Mouse (Mus musculus): ENCODE measurements around the gene Tgtp2. TPM values are rescaled to one million over a fixed set of nuclear protein-coding genes. Genes with fewer than 3 reads are reported as not detected.

The Tgtp2 gene
- polyA plus RNA-seq, 1 experiment from 2014 or later = not detected

GRCm38 (mm10) chr11:49100409-49100808 lies 36.4 kb upstream of the Tgtp2 start:
- H3K4me3 ChIP-seq (ENCODE audit: low read depth, low read length) = no peak overlapping the region
- no peak overlapping the region for H3K4me2 ChIP-seq
- H3K36me3 ChIP-seq (ENCODE audit: control insufficient read depth, insufficient read depth, low read length) = no peaks in the 10 kb centered on the region
- no peak overlapping the region for H3K9ac ChIP-seq (ENCODE audit: low read depth, low read length)
- WGBS (ENCODE audit: insufficient replicate concordance) = 76% methylated on average over 3 of the region's 3 CpGs
- no peak overlapping the region for H3K27ac ChIP-seq (ENCODE audit: low read depth, low read length)
- 0 out of 2 replicates have a peak, but pooled peaks cover 2% of the 10 kb centered on the region for H3K4me1 ChIP-seq (ENCODE audit: control insufficient read depth, insufficient read depth, low read length)
- ATAC-seq (replicated peaks; ENCODE audit: insufficient number of reproducible peaks, low FRiP score, low TSS enrichment) = no peak
- no peaks in the 10 kb centered on the region for H3K9me3 ChIP-seq (replicated peaks; ENCODE audit: control insufficient read depth, low read length)
- no peaks in the 10 kb centered on the region for H3K27me3 ChIP-seq (ENCODE audit: control insufficient read depth, insufficient read depth, low read length)

GRCm38 (mm10) chr11:49095367-49095766 lies 31.4 kb upstream of the Tgtp2 start:
- Histone ChIP-seq H3K4me3 (ENCODE audit: low read depth, low read length) (no peak overlapping the region), H3K4me2 (no peak overlapping the region), H3K36me3 (ENCODE audit: control insufficient read depth, insufficient read depth, low read length) (no peaks in the 10 kb centered on the region), H3K27ac (ENCODE audit: low read depth, low read length) (no peak overlapping the region), H3K4me1 (ENCODE audit: control insufficient read depth, insufficient read depth, low read length) (no peaks in the 10 kb centered on the region), H3K27me3 (ENCODE audit: control insufficient read depth, insufficient read depth, low read length) (no peaks in the 10 kb centered on the region), H3K9ac (ENCODE audit: low read depth, low read length) (no peak overlapping the region), H3K9me3 (replicated peaks; ENCODE audit: control insufficient read depth, low read length) (no peaks in the 10 kb centered on the region)
- WGBS (ENCODE audit: insufficient replicate concordance) = 89% methylated on average over 4 of the region's 4 CpGs
- no peak for ATAC-seq (replicated peaks; ENCODE audit: insufficient number of reproducible peaks, low FRiP score, low TSS enrichment)

- ATAC-seq (replicated peaks; ENCODE audit: insufficient number of reproducible peaks, low FRiP score, low TSS enrichment) = no peak
- H3K27ac ChIP-seq (ENCODE audit: low read depth, low read length) = no peak overlapping the region
- WGBS (ENCODE audit: insufficient replicate concordance) = 83% methylated on average over 6 of the region's 6 CpGs
- no peak overlapping the region for H3K4me3 ChIP-seq (ENCODE audit: low read depth, low read length)
- no peak overlapping the region for H3K9ac ChIP-seq (ENCODE audit: low read depth, low read length)
- H3K36me3 ChIP-seq (ENCODE audit: control insufficient read depth, insufficient read depth, low read length) = no peaks in the 10 kb centered on the region
- H3K27me3 ChIP-seq (ENCODE audit: control insufficient read depth, insufficient read depth, low read length) = no peaks in the 10 kb centered on the region
- H3K9me3 ChIP-seq (replicated peaks; ENCODE audit: control insufficient read depth, low read length) = no peaks in the 10 kb centered on the region
- no peaks in the 10 kb centered on the region for H3K4me1 ChIP-seq (ENCODE audit: control insufficient read depth, insufficient read depth, low read length)
- H3K4me2 ChIP-seq = no peak overlapping the region
Observed at GRCm38 (mm10) chr11:49093861-49094660, 30.1 kb upstream of the Tgtp2 start.

GRCm38 (mm10) chr11:49092786-49093185 lies 28.8 kb upstream of the Tgtp2 start:
- 67% methylated on average over 2 of the region's 2 CpGs for WGBS (ENCODE audit: insufficient replicate concordance)
- no peak overlapping the region for H3K4me3 ChIP-seq (ENCODE audit: low read depth, low read length)
- no peak overlapping the region for H3K4me2 ChIP-seq
- H3K27ac ChIP-seq (ENCODE audit: low read depth, low read length) = no peak overlapping the region
- H3K36me3 ChIP-seq (ENCODE audit: control insufficient read depth, insufficient read depth, low read length) = no peaks in the 10 kb centered on the region
- no peaks in the 10 kb centered on the region for H3K27me3 ChIP-seq (ENCODE audit: control insufficient read depth, insufficient read depth, low read length)
- ATAC-seq (replicated peaks; ENCODE audit: insufficient number of reproducible peaks, low FRiP score, low TSS enrichment) = no peak
- no peaks in the 10 kb centered on the region for H3K9me3 ChIP-seq (replicated peaks; ENCODE audit: control insufficient read depth, low read length)
- H3K4me1 ChIP-seq (ENCODE audit: control insufficient read depth, insufficient read depth, low read length) = no peaks in the 10 kb centered on the region; the same call in 1 of the 2 replicates
- H3K9ac ChIP-seq (ENCODE audit: low read depth, low read length) = no peak overlapping the region

- H3K4me1 ChIP-seq (ENCODE audit: control insufficient read depth, insufficient read depth, low read length) = no peaks in the 10 kb centered on the region; the same call in 1 of the 2 replicates
- WGBS (ENCODE audit: insufficient replicate concordance) = 94% methylated on average over 1 of the region's 1 CpGs
- H3K27ac ChIP-seq (ENCODE audit: low read depth, low read length) = no peak overlapping the region
- H3K9ac ChIP-seq (ENCODE audit: low read depth, low read length) = no peak overlapping the region
- H3K36me3 ChIP-seq (ENCODE audit: control insufficient read depth, insufficient read depth, low read length) = no peaks in the 10 kb centered on the region
- no peaks in the 10 kb centered on the region for H3K9me3 ChIP-seq (replicated peaks; ENCODE audit: control insufficient read depth, low read length)
- H3K4me2 ChIP-seq = no peak overlapping the region
- no peaks in the 10 kb centered on the region for H3K27me3 ChIP-seq (ENCODE audit: control insufficient read depth, insufficient read depth, low read length)
- ATAC-seq (replicated peaks; ENCODE audit: insufficient number of reproducible peaks, low FRiP score, low TSS enrichment) = no peak
- no peak overlapping the region for H3K4me3 ChIP-seq (ENCODE audit: low read depth, low read length)
Observed at GRCm38 (mm10) chr11:49092053-49092586, 28.1 kb upstream of the Tgtp2 start.

GRCm38 (mm10) chr11:49091171-49091570 lies 27.2 kb upstream of the Tgtp2 start:
- ATAC-seq (replicated peaks; ENCODE audit: insufficient number of reproducible peaks, low FRiP score, low TSS enrichment) = no peak
- H3K9ac ChIP-seq (ENCODE audit: low read depth, low read length) = no peak overlapping the region
- no peaks in the 10 kb centered on the region; the same call in 1 of the 2 replicates for H3K4me1 ChIP-seq (ENCODE audit: control insufficient read depth, insufficient read depth, low read length)
- no peak overlapping the region for H3K4me3 ChIP-seq (ENCODE audit: low read depth, low read length)
- H3K27me3 ChIP-seq (ENCODE audit: control insufficient read depth, insufficient read depth, low read length) = no peaks in the 10 kb centered on the region
- WGBS (ENCODE audit: insufficient replicate concordance) = 66% methylated on average over 4 of the region's 4 CpGs
- H3K27ac ChIP-seq (ENCODE audit: low read depth, low read length) = no peak overlapping the region
- H3K4me2 ChIP-seq = no peak overlapping the region
- no peaks in the 10 kb centered on the region for H3K36me3 ChIP-seq (ENCODE audit: control insufficient read depth, insufficient read depth, low read length)
- H3K9me3 ChIP-seq (replicated peaks; ENCODE audit: control insufficient read depth, low read length) = no peaks in the 10 kb centered on the region

GRCm38 (mm10) chr11:49090551-49090950 lies 26.5 kb upstream of the Tgtp2 start:
- Histone ChIP-seq H3K9me3 (replicated peaks; ENCODE audit: control insufficient read depth, low read length) (no peaks in the 10 kb centered on the region), H3K9ac (ENCODE audit: low read depth, low read length) (no peak overlapping the region), H3K27me3 (ENCODE audit: control insufficient read depth, insufficient read depth, low read length) (no peaks in the 10 kb centered on the region), H3K4me1 (ENCODE audit: control insufficient read depth, insufficient read depth, low read length) (no peaks in the 10 kb centered on the region; the same call in 1 of the 2 replicates), H3K4me3 (ENCODE audit: low read depth, low read length) (no peak overlapping the region), H3K27ac (ENCODE audit: low read depth, low read length) (no peak overlapping the region), H3K36me3 (ENCODE audit: control insufficient read depth, insufficient read depth, low read length) (no peaks in the 10 kb centered on the region), H3K4me2 (no peak overlapping the region)
- WGBS (ENCODE audit: insufficient replicate concordance) = 83% methylated on average over 5 of the region's 5 CpGs
- no peak for ATAC-seq (replicated peaks; ENCODE audit: insufficient number of reproducible peaks, low FRiP score, low TSS enrichment)

GRCm38 (mm10) chr11:49089735-49090507 lies 25.9 kb upstream of the Tgtp2 start:
- H3K4me1 ChIP-seq (ENCODE audit: control insufficient read depth, insufficient read depth, low read length) = no peaks in the 10 kb centered on the region; the same call in 1 of the 2 replicates
- no peaks in the 10 kb centered on the region for H3K36me3 ChIP-seq (ENCODE audit: control insufficient read depth, insufficient read depth, low read length)
- no peak overlapping the region for H3K4me2 ChIP-seq
- 85% methylated on average over 3 of the region's 3 CpGs for WGBS (ENCODE audit: insufficient replicate concordance)
- no peak overlapping the region for H3K9ac ChIP-seq (ENCODE audit: low read depth, low read length)
- H3K27me3 ChIP-seq (ENCODE audit: control insufficient read depth, insufficient read depth, low read length) = no peaks in the 10 kb centered on the region
- no peak overlapping the region for H3K27ac ChIP-seq (ENCODE audit: low read depth, low read length)
- H3K9me3 ChIP-seq (replicated peaks; ENCODE audit: control insufficient read depth, low read length) = no peaks in the 10 kb centered on the region
- ATAC-seq (replicated peaks; ENCODE audit: insufficient number of reproducible peaks, low FRiP score, low TSS enrichment) = no peak
- H3K4me3 ChIP-seq (ENCODE audit: low read depth, low read length) = no peak overlapping the region
